Mouse (Mus musculus) embryonic facial prominence, embryonic 13.5 days (tissue): ENCODE measurements around the gene Nckap5. TPM values are rescaled to one million over a fixed set of nuclear protein-coding genes. Genes with fewer than 3 reads are reported as not detected.
"Not testable (repeated sequence)": the region's sequence is repeated elsewhere in the genome, so short reads cannot be mapped to it uniquely, and the experiment has no call there.

Experiments
- ATAC-seq: fragments of 200-750 bp; cut with Nextera tagmentation; 2 replicates; pipeline ENCODE4 v1.8.0; 2017; ENCODE audit warnings: low read depth; ENCODE audit not compliant: insufficient number of reproducible peaks, insufficient read depth, low FRiP score, low TSS enrichment
- H3K27ac ChIP-seq: fragments of 300-500 bp; sonication (generic); 2 replicates; pipeline ENCODE4 v1.5.1; 2015; ENCODE audit warnings: moderate library complexity, mild to moderate bottlenecking, inconsistent platforms
- H3K27me3 ChIP-seq: fragments of 300-500 bp; sonication (generic); 2 replicates; pipeline ENCODE4 v1.6.1; 2015; ENCODE audit warnings: mild to moderate bottlenecking, inconsistent platforms
- H3K36me3 ChIP-seq: fragments of 300-500 bp; sonication (generic); 2 replicates; pipeline ENCODE4 v1.6.1; 2015; ENCODE audit warnings: mild to moderate bottlenecking, inconsistent platforms
- H3K4me1 ChIP-seq: fragments of 300-500 bp; sonication (generic); 2 replicates; pipeline ENCODE4 v1.6.1; 2015; ENCODE audit warnings: inconsistent platforms
- H3K4me2 ChIP-seq: fragments of 300-500 bp; sonication (generic); 2 replicates; pipeline ENCODE4 v1.6.1; 2015; ENCODE audit warnings: moderate library complexity, mild to moderate bottlenecking, inconsistent platforms
- H3K4me3 ChIP-seq: fragments of 300-500 bp; sonication (generic); 2 replicates; pipeline ENCODE4 v1.5.1; 2015; ENCODE audit warnings: mild to moderate bottlenecking, inconsistent platforms
- H3K9ac ChIP-seq: fragments of 300-500 bp; sonication (generic); 2 replicates; pipeline ENCODE4 v1.6.1; 2015; ENCODE audit warnings: mild to moderate bottlenecking, inconsistent platforms
- H3K9me3 ChIP-seq: fragments of 300-500 bp; sonication (generic); 2 replicates; pipeline ENCODE4 v1.6.1; 2016; ENCODE audit warnings: inconsistent platforms
- WGBS: fragments of 180-500 bp; shearing (Covaris S2); methylation state at CpG from one replicate; pipeline ENCODE4 v1.1.7; 2015; ENCODE audit warnings: mixed read lengths; 5-methylcytosine and 5-hydroxymethylcytosine counted together
- polyA plus RNA-seq: library from polyadenylated mRNA; unstranded; fragments of >200 nt; fragmentation: Nextera tagmentation; extraction: Ambion mirVana; gene quantifications from 2 replicates; pipeline ENCODE4 v1.2.1, GENCODE M21; 2015

The Nckap5 gene
- polyA plus RNA-seq, 1 experiment from 2014 or later, result 11.3 TPM

DNA sequence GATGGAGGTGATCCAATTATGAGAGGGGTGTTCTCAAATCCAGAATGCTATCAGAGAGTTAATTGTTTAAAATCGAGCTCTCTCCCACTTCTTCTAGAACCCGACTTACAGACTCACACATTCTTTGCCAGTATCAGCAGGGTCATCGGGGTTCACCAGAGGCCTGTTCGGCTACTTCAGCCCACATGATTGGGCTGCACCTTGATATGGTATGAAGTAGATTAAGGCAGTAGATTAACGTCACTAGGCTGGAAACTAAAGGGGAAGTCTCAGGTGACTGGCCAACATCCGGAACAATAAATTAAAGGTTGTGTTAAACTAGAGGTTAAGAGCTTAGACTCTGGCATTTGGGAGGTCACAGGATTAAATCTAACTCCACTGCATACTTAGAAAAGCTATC, 8.4 kb downstream of the Nckap5 start:
- ATAC-seq, result no peak
- no peak overlapping the region for H3K4me3 ChIP-seq
- WGBS, result 65% methylated on average over 6 of the region's 6 CpGs
- no peaks in the 10 kb centered on the region for H3K9me3 ChIP-seq
- 0 out of 2 replicates have a peak, but pooled peaks cover 5% of the 10 kb centered on the region for H3K27me3 ChIP-seq
- no peaks in the 10 kb centered on the region for H3K36me3 ChIP-seq
- H3K4me2 ChIP-seq, result no peak overlapping the region
- peaks cover 11% of the 10 kb centered on the region for H3K4me1 ChIP-seq
- H3K27ac ChIP-seq, result no peak overlapping the region
- H3K9ac ChIP-seq, result no peak overlapping the region

DNA sequence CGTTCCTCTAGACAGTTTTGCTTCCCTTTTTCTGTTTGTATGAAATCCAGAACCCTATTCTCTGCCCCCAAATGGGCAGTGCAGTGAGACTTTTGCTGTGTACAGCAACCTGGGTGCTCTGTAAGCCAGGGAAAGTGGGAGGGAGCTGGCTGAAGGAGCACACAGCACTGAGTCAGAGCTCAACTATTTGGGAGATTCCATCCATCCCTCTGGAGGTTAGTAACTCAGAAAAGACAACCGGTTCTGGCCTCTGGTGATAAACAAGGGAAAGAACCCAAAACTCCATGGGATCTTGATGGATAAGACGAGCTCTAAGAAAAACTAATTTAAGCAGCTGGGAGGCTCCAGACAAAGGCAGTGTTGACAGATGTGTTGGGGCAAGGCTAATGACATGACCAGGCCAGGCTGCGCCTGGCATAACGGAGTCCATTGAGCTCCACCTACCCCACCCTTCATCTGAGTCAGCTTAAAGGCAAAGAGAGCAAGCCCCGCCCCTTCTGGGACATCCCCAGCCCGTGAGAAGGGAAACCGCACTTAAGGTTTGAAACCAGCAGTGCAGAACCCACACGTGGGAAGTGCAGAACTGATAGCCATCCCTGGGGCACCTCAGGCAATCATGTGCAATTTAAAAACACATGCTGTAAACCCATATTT, 13.1 kb downstream of the Nckap5 start:
- peak; percentile 86 for ATAC-seq
- 24% methylated on average over 9 of the region's 9 CpGs for WGBS
- no peaks in the 10 kb centered on the region for H3K36me3 ChIP-seq
- no peaks in the 10 kb centered on the region for H3K9me3 ChIP-seq
- peak overlapping the region; percentile 11 for H3K4me2 ChIP-seq
- H3K27me3 ChIP-seq, result no peaks in the 10 kb centered on the region
- H3K4me1 ChIP-seq, result peaks cover 13% of the 10 kb centered on the region
- no peak overlapping the region for H3K9ac ChIP-seq
- H3K4me3 ChIP-seq, result no peak overlapping the region
- H3K27ac ChIP-seq, result peak overlapping the region; percentile 23; the same call in 1 of the 2 replicates

DNA sequence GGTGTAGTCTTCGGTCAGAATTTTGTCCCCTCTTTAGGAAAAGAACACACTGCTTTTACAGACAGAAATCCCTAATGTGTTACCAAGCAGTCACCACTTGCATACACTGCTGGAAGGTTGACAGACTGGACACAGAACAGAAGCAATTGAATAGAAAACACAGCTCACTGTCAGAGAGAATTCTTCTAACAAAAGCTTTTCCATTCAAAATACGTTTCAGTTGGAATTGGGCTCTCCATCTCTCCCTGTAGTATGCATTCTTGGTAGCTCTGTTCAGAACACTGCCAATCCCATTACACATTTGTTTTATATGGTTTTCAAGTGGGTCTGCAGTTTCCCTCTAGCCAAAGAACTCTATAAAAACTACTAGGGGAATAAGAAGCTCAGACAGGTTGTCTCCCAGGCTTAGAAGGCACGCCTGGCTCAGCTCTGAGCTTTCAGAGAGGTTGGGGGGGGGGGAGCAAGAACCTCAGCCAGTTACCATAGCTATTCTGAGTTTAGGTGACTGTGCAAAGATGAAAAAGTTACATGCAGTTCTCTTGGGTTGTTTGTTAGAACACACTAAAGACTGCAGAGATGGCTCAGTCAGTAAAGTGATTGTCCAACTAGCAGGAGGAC, 23.5 kb downstream of the Nckap5 start:
- 58% methylated on average over 3 of the region's 3 CpGs for WGBS
- H3K27me3 ChIP-seq, result no peaks in the 10 kb centered on the region
- no peak for ATAC-seq
- H3K9ac ChIP-seq, result no peak overlapping the region
- no peak overlapping the region for H3K4me3 ChIP-seq
- H3K36me3 ChIP-seq, result no peaks in the 10 kb centered on the region
- no peak overlapping the region for H3K27ac ChIP-seq
- no peak overlapping the region for H3K4me2 ChIP-seq
- H3K4me1 ChIP-seq, result no peaks in the 10 kb centered on the region
- no peaks in the 10 kb centered on the region for H3K9me3 ChIP-seq

DNA sequence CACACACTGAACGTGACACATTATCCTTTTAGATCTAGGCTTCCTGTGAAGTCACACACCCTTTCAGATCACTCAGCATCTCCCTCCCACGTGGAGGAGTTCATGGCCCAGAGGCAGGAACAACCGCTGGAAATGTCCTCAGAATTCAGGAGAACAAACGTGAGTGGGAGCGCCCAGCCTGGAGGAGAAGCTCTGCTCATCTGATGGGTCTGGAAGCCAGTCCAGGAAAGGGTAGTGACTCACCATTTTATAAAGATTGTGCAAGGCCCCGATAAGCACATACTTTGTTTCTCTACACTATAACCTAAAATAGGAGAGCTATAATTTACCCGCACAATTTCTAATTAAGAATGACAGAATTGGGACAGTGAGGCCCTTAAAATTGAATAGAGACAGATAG, 24.1 kb downstream of the Nckap5 start:
- Histone ChIP-seq H3K27ac (no peak overlapping the region), H3K9ac (no peak overlapping the region), H3K36me3 (no peaks in the 10 kb centered on the region), H3K4me1 (no peaks in the 10 kb centered on the region), H3K9me3 (no peaks in the 10 kb centered on the region), H3K27me3 (no peaks in the 10 kb centered on the region), H3K4me2 (no peak overlapping the region), H3K4me3 (no peak overlapping the region)
- 61% methylated on average over 7 of the region's 7 CpGs for WGBS
- no peak for ATAC-seq

DNA sequence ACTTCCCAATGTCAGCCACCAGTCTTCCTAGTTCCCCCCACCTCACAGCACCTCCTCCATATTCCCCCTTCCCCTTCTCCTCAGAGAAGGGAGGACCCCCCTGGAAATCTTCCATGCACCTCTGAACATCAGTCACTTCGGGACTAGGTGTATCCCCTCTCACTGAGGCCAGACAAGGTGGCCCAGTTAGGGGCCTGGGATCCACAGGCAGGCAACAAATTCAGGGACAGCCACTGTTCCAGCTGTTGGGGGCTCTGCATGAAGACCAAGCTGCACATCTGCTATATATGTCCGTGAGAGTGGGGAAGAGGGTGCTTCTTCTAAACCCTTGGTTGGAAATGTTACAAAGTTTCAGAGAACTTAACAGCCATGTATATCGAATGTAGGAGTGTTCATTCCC, 28.2 kb downstream of the Nckap5 start:
- Histone ChIP-seq H3K9me3 (no peaks in the 10 kb centered on the region), H3K36me3 (no peaks in the 10 kb centered on the region), H3K4me3 (no peak overlapping the region), H3K4me1 (peaks cover 3% of the 10 kb centered on the region; the same call in 1 of the 2 replicates), H3K9ac (no peak overlapping the region), H3K27ac (no peak overlapping the region), H3K4me2 (no peak overlapping the region), H3K27me3 (no peaks in the 10 kb centered on the region)
- ATAC-seq, result no peak
- 83% methylated on average over 3 of the region's 3 CpGs for WGBS

DNA sequence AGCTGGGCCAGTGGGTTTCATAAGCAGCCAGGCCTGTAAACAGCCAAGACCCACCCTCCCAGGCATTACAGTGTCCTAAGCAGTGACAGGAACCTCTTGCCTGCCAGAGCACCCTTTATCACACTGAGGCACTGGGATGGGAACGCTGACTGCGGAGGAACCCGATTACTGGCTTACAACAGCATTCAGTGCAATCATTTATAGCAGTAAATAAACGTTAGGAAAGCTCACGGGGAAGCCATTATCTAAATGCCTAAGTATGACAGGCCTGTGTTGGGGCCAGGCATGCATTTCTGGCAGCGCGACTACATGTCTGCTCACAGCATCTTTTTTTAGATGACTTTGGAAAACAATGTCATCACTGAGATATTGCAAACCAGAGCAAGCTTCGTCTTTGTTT, 28.9 kb downstream of the Nckap5 start:
- Histone ChIP-seq H3K36me3 (no peaks in the 10 kb centered on the region), H3K4me2 (no peak overlapping the region), H3K27me3 (no peaks in the 10 kb centered on the region), H3K4me1 (peaks cover 3% of the 10 kb centered on the region; the same call in 1 of the 2 replicates), H3K9me3 (no peaks in the 10 kb centered on the region), H3K9ac (no peak overlapping the region), H3K27ac (no peak overlapping the region), H3K4me3 (no peak overlapping the region)
- no peak for ATAC-seq
- 76% methylated on average over 8 of the region's 8 CpGs for whole genome bisulfite sequencing

DNA sequence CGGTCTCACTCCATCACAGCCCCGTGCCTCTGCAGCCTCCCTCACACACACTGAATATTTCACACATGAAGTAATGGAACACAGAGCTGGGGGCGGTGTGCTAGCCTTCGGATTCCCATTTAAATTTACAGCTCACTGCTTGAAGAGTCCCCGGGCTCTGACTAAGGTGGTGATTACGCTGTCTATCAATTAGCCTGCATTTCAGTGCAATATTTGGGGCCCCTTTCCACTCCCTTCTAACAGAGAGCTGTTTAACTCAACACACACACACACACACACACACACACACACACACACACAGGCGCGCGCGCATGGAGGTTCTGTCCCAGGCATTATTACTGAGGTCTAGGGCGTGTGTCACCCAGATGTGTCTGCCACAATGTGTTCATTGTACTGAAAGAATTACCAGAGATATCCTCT, 31.2 kb downstream of the Nckap5 start:
- H3K27me3 ChIP-seq, result no peaks in the 10 kb centered on the region
- no peak overlapping the region for H3K9ac ChIP-seq
- WGBS, result 65% methylated on average over 11 of the region's 11 CpGs
- H3K27ac ChIP-seq, result no peak overlapping the region
- no peak for ATAC-seq
- H3K4me2 ChIP-seq, result no peak overlapping the region
- H3K4me1 ChIP-seq, result peaks cover 3% of the 10 kb centered on the region; the same call in 1 of the 2 replicates
- no peak overlapping the region for H3K4me3 ChIP-seq
- no peaks in the 10 kb centered on the region for H3K36me3 ChIP-seq
- no peaks in the 10 kb centered on the region for H3K9me3 ChIP-seq

DNA sequence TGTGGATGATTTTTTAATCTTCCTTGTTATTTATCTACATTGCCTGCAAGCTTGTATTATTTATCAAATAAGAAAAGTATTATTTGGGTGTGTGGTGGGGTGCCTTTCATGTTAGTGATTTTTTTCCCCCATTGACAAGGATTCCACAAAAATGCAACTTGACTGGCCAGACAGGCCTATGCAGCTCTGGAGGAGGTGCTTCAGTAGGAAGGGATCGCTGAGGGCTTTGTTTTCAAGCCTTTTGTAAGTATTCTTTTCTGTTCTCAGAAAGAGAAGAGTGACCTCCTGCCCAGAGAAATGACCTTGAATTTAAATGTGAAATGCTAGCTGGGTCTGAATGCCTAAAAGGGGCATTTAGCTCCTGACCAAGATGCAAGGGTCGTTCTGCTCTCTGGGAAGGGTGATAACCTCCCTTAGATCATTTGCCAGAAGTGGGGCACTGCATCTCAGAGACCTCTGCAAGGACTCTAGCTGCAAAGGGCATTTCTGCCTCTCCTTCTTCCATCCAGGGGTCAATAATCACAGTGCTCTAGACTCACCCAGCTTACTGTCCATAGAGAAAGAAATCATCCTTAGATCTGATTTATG, 50.2 kb downstream of the Nckap5 start:
- WGBS, result no CpG with 5 or more reads among the region's 2 CpGs
- H3K27ac ChIP-seq, H3K4me1 ChIP-seq, H3K9me3 ChIP-seq, H3K9ac ChIP-seq, H3K4me2 ChIP-seq, ATAC-seq, H3K4me3 ChIP-seq, H3K27me3 ChIP-seq, H3K36me3 ChIP-seq: not testable (repeated sequence)

DNA sequence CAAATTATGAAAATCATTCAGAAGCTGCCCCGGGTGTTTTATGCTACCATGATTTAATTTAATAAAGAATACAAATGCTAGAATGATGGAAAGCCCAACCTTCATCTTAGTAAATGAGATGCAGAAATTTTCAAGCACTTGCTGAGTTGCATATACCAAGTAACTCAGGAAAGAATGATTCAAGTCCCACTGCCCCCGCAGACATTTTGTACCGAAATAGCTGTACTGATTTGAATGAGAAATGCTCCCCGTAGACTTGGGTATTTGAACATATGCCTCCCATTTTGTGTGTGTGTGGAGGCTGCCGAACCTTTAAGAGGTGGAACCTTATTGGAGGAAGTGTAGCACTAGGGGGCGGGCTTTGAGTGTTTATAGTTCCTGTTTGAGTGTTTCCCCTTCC, 56.7 kb downstream of the Nckap5 start:
- ATAC-seq, H3K9ac ChIP-seq, H3K9me3 ChIP-seq, H3K27ac ChIP-seq, H3K36me3 ChIP-seq, H3K4me1 ChIP-seq, H3K4me2 ChIP-seq, H3K27me3 ChIP-seq, H3K4me3 ChIP-seq: not testable (repeated sequence)
- WGBS, result no CpG with 5 or more reads among the region's 6 CpGs

DNA sequence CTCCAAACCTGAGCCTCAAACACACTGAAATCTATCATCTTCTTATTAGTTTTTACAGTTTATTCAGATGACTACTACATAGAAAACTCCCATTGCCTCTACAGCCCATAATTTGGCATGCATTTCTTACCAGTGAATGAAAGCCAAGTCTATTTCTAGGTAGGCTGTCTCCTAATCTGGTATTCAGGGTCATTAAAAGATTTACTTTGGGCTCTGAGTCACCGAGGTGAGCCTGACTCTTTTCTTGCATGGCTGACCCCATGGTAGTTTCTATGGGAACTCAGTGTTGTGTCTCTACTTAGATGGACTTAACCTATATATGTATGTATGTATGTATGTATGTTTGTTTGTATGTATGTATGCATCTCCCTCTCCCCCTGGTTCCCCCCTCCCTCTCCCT, 63.6 kb downstream of the Nckap5 start:
- Histone ChIP-seq H3K27me3 (0 out of 2 replicates have a peak, but pooled peaks cover 1% of the 10 kb centered on the region), H3K27ac (no peak overlapping the region), H3K4me1 (peaks cover 5% of the 10 kb centered on the region; the same call in 1 of the 2 replicates), H3K4me2 (no peak overlapping the region), H3K36me3 (no peaks in the 10 kb centered on the region), H3K9me3 (no peaks in the 10 kb centered on the region), H3K9ac (no peak overlapping the region), H3K4me3 (no peak overlapping the region)
- ATAC-seq, result no peak
- WGBS, result 48% methylated on average over 1 of the region's 1 CpGs

DNA sequence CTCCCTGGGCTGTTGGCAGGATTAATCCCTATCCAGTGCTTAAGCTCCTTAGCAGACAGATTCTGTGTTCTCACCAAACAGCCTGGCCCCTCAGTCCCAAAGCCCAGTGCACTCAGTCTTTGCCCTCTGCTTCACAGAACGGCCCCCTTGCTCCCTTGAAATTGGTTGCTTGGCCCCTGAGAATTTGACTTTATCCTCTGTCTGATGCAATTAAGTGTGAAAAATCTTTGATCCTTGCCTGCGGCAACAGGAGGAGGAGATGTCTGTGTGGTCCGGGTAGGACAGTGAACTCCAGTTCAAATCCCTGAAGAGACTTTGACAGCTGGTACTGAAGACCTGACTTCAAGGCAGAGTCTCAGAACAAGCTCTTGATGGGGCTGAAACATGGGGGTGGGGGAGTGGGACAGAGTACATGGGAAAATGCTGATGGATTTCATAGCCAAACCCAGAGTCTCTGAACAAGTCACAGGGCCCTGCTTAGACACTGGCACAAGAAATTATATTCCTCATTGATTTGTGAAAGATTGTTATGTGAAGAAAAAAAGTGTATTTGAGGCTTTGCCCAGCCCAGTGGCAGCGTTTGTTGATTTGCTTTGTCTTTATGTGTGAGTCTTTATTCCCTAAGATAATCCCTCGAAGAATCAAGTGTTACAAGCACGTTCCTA, 65.0 kb downstream of the Nckap5 start:
- Histone ChIP-seq H3K4me3 (no peak overlapping the region), H3K4me1 (peaks cover 13% of the 10 kb centered on the region; the same call in 1 of the 2 replicates), H3K36me3 (no peaks in the 10 kb centered on the region), H3K9ac (no peak overlapping the region), H3K27me3 (0 out of 2 replicates have a peak, but pooled peaks cover 4% of the 10 kb centered on the region), H3K9me3 (no peaks in the 10 kb centered on the region), H3K4me2 (no peak overlapping the region), H3K27ac (no peak overlapping the region)
- 41% methylated on average over 6 of the region's 6 CpGs for WGBS
- no peak for ATAC-seq
